Mouse (Mus musculus) left cerebral cortex, adult 11 months (tissue): ENCODE results near the gene Luc7l3.

ENCODE experiments used
- DNase-seq: peaks from one replicate; pipeline ENCODE4 v3.0.0; 2022; ENCODE audit warnings: low spot score

The Luc7l3 gene

DNA sequence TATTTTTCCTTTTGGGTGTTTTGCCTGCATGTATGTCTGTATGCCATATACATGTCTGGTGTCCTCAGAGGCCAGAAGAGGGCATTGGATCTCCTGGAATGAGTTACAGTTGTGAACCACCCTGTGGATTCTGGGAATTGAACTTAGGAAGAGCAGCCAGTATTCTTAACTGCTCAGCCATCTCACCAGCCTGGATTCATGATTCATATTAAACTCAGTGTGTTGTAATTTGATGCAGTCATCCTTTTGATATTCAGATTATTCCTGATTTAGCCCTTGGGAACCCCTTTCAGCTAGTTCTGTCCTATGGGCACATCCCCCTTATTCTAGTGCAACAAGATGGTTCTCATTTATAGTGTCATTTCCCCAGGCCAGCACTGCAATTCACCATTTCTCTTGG, 14.8 kb upstream of the Luc7l3 start:
- no peak for DNase-seq

DNA sequence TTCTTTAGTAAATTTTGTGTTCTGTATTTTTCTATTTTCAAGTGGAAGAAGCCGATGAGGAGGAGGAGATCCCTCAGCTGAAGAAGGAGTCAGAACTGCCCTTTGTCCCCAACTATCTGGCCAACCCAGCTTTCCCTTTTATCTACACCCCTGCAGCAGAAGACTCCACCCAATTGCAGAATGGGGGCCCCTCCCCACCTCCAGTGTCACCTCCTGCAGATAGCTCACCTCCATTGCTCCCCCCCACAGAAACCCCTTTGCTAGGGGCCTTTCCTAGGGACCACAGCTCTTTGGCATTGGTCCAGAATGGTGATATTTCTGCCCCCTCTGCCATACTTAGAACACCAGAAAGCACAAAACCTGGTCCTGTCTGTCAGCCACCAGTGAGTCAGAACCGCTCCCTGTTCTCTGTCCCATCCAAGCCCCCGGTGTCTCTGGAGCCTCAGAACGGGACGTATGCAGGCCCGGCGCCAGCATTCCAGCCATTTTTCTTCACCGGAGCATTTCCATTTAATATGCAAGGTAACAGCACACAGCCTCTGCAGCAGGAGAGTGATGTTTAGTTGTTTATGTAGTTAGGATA, 12.7 kb upstream of the Luc7l3 start:
- DNase-seq, result no peak

DNA sequence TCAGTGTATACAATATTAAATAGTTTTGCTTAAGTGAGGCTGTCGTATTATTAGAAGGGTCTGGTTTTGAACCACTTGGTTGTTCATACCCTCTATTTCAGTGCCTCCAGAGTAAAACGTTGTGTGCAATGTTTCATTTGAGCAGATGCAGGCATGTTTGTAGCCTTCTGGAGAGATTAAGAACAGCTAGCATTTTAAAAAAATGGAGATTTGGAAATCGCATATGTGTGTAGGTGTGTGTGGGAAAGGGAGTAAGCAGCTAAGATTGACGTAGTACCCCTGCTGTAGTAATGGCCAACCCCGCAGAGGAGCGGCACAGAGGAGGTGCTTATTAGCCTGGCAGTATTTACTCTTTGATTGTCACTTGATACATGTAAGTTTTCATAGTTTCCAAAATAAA, 10.9 kb upstream of the Luc7l3 start:
- no peak for DNase-seq

DNA sequence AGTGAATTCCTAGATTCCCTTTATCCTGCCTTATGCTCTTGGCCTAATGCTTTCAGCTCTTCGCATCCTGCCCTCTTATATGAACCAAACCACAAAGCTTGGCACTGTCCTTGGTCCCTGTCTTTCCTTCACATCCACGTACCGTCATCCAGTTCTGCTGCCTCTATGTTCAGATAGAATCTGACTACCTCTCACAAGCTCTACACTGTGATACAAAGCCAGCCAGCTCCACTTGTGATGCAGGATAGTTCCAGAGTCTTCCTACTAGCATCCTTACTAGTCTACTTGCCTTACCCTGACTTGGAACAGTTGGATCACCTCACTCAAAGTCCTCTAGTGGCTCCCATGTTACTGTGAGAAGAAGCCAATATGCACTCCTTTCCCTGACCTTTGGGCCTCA, 8.4 kb upstream of the Luc7l3 start:
- no peak for DNase-seq

DNA sequence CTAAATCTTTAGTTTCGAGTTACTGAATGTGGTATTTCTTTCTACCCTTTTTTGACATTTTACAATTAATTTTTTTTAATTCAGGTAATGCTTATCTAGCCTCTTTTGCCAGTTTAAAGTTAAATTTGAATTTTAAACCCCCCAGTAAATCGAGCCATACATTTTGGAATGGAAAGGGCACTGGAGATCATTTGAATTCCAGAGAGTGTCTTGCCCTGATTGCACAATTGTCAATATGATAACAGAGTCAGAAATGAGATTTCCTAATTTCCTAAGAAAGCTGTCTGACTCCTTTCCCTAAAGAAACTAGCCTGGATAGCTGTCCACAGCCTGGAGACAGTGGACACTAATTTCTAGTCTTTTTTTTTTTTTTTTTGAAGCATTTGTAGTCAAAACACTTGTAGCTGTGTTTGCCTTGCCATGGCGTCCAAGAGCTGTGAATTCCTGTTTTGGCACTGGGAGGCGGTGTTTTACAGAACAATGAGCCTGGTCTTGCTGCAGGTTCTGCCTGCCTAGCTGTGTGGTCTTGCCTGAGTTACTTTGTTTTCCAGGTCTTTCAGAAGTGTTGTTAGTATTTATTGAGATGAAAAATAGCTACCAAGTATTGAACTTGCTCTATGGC, 7.6 kb upstream of the Luc7l3 start:
- peak; percentile 65 for DNase-seq

DNA sequence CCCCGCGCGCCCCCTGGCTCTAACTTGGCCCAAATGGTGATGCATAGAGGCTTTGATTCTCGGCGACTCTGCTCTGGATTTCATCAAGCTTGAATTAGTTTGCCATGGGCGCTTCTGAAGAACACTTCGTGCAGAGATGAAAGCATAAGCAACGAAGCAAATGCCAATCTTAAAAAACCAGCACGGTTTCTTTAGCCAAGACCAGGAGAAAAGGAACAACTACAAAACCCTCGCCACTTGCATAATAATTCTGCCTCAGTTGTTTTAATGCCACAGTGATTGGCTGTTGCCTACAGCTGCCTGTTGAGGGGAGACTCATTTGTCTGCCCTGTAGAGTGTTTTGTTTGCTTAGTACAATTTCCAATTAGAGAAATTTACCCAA, 6.8 kb upstream of the Luc7l3 start:
- peak; percentile 40 for DNase-seq

DNA sequence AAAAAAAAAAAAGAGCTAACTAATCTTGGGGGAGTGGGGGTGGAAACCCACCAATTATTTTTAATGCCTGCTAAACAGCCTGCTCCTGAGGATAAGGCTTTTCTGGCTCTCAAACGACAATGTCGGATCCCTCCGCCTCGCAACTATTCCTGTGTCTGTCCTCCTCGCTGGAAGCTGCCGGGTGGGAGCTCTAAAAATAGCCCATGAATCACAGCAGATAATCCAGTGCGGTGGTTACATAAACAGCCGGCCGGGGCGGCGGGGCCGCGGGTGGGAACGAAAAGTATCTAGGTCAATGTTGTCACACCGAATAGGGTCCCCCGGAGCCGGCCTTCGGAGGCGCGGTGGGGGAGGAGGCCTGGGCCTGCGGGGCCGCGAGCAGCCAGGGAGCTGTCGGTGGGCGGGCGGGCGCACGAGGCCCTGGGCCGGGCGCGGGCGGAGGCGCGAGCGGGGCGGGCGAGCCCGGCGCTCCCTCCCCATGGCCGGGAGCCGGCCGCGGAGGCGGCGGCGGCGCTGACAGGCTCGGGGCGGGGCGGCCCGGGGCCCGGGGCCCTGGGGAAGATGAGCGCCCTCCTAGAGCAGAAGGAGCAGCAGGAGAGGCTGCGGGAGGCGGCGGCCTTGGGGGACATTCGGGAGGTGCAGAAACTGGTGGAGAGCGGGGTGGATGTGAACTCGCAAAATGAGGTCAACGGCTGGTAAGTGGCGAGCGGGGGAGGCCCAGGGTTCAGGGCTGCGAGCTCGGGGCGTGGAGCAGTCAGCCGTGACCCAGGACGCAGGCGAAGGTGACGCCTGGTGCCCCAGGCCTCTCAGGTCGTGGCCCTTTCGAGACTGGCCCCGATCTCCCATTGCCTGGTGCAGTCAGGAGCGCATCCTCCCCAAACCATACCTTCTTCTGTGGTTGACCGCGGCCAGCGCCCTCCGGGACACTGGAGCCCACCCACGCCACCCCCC, 6.2 kb upstream of the Luc7l3 start, which contains the start of gene Ankrd40:
Ankrd40 (plus strand) TSS at position 309 of the 951 bp plus-strand sequence.
- peak; percentile 96 for DNase-seq

DNA sequence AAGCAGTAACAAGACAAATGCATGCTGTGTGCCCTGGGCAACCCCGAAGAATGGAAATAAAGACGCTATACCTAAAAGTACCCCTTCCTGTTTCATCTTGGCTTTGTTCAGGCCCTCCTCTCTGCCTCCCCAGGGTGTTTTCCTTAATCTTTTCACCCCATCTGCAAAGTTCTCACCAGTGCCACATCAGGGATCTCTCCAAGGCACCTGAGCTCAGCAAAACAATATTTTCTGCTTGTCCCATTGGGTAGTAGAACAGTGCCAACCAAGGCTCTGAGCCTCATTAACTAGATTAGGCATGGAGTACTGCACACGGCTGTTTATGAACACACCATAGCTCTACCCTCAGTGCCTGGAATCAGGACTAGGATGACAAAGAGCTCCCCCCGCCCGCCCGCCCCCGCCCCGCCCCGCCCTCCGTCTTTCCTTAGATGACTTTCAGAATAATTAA, 5.2 kb upstream of the Luc7l3 start:
- DNase-seq, result peak; percentile 31

DNA sequence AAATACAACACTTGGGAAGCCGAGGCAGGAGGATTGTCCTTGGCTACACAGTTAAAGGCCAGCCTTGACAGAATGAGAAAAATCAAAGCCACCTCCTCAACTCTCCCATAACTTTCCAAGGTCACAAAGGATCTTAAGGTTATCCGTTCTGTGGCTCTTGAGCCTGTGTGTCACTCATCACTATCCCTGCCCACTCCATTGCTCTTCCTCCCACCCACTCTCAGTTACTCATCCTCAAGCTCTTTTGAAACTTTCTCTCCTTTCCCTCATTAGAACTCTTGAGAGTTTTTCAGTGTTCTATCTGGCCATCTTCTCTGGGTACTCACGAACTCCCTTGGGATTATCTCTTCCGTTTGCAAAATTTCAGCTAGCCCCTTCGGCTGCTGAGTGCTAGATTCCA, 2.8 kb upstream of the Luc7l3 start:
- DNase-seq, result no peak

DNA sequence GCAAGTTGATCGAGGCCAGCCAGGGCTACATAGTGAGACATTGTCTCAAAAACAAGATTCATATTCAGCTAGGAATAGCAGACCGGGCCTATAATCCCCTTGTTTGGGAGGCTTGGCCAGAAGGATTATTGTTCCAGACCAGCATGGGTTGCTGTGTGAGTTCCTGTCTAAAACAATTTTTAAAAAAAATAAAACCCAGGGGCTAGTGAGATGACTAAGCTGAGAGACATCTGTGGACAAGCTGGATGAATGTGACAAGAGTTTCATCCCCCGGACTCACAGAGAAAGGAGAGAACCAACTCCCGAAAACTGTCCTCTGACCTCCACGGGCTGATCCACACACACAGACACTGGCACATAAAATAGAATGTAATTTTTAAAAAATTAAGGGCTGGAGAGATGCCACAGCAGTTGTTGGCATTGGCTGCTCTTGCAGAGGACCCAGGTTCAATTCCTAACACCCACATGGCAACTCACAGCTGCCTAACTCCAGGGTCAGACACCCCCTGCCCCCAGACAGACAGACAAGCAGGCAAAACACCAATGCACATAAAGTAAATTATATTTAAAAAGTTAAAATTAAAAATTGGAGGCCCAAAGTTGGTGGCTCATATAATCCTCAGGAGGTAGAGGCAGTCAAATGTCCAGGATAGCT, 1.6 kb upstream of the Luc7l3 start:
- no peak for DNase-seq

DNA sequence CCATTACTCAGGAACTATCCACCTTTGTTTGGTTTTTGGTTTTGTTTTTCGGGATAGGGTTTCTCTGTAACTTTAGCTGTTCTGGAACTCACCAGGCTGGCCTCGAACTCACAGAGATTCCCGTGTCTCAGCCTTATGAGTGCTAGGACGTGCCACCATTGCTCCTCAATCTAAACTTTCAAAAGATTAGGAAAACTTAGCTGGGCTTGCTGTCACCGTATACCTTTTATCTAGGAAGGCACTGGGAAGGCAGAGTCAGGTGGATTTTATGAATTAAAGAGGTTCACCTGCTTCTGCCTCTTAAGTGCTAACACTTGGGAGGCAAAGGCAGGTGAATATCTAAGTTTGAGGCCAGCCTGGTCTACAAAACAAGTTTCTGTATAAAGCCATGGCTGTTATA, 848 bp upstream of the Luc7l3 start:
- DNase-seq, result no peak

DNA sequence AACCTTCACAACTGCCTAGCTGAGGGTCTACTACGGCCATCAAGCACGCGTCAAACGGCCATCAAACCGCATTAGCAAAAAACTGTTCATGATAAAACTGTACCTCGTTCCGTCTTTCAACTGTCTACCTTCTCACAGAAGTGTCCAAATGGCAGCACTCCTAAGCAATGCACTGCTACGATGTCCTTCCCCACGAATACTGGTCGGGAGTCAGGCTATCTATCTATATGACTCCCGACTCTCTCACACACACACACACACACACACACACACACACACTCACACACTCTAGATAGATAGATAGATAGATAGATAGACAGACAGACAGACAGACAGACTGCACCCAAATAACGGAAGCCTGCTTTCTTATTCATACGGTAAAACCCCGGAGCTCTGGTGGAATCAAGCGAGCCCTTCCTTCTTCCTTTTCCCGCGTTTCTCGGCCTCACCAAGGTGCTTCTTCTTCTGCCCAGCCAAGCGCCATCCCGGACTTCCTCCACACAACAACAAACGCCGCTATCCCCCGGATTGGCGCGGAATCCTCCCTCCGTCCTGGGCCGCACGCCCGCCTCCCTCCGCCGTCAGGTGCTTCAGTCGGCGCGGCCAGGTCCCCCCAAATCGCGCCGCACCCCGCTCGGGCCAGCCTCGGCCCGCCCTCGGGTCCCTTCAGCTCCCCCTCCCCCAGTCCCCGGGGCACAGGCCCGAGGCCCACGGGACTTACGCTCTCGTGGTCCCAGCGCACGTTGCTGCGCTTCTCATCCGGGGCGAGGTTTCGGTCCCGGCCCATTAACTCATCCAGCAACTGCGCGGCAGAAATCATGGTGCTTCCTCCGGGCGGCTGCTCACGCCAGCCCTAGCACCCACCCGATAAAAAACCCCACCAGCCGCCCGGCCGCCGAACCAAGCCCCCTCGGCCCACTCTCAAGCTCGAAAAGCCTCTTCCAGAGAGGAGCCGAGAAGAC, 538 bp downstream of the Luc7l3 start:
- no peak for DNase-seq

DNA sequence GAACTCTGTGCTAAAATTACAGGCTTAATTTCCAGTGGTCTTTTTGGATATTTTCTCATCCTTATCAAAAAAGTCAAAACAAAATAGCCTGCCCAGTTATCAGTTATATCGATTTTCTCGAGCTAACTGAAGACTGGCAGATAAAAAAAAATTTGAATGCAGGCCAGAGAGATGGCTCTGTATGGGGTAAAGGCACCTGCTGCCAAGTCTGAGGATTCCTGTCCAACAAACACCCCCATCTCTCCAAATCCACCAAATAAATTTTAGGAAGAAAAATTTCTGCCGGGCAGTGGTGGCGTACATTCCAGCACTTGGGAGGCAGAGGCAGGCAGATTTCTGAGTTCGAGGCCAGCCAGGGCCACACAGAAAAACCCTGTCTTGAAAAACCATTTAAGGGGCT, 3.7 kb downstream of the Luc7l3 start:
- no peak for DNase-seq

DNA sequence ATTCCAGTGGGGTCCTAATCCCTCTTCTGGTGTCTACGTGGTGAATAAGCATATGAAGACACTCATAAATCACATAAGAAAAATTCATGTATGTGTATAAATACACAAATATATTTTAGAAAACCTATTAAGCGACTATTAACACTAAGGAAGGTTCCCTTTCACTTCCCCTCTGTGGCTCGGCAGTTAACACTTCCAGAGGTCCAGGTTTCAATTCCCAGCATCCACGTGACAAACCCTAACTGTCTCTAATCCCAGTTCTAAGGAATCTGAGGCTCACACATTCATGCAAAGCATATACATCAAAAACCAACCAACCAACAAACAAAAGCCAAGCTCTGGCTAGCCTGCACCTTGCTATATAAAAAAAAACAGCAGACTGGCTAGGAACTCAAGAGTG, 4.3 kb downstream of the Luc7l3 start:
- no peak for DNase-seq

DNA sequence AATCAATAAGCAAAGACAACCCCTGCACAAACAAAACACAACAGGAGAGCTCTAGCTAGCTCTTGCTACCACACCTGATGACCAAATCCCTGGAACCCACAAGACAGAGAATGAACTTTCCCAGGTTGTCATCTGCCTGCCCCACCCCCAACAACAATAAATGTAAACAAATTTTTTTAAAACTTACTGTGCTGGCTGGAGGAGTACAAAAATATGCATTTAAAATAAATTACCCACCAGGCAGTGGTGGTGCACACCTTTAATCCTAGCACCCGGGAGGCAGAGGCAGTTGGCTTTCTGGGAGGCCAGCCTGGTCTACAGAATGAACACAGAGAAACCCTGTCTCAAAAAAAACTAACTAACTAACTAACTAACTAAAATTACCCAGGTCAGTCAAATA, 4.8 kb downstream of the Luc7l3 start:
- no peak for DNase-seq

DNA sequence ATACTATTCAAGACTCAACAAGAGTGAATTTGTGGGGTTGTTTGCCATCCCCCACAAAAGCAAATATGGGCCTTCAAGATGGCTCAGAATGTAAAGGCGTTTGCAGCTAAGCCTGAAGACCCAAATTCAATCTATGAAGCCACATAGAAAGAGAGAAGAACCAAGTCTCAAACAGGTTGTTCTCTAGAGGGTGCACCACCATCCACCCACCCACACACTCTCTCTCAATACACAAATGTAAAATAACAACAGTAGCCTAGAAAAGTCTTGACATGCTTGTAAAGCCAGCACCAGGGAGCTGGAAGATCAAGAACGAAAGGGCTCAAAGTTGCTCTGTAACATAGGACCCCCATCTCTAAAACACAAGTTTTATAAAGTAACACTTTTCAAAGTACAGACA, 5.3 kb downstream of the Luc7l3 start:
- DNase-seq, result no peak

DNA sequence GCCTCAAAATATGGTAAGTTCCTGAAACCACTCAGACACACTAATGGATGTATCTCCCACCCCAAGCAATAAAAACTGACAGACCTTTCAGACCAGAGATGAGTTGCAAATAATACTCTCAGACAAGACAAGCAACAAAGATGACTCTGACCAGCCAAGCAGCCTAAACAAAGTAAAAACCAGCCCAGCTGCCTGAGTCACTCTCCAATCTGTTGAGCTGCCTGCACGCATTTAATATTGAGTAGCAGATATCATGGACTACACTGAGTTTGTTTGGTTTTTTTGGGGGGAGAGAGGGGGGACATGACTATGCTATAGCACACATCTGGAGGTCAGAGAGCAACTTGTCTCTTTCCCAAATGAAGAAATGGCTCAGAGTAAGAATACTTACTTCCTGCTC, 6.5 kb downstream of the Luc7l3 start:
- no peak for DNase-seq

DNA sequence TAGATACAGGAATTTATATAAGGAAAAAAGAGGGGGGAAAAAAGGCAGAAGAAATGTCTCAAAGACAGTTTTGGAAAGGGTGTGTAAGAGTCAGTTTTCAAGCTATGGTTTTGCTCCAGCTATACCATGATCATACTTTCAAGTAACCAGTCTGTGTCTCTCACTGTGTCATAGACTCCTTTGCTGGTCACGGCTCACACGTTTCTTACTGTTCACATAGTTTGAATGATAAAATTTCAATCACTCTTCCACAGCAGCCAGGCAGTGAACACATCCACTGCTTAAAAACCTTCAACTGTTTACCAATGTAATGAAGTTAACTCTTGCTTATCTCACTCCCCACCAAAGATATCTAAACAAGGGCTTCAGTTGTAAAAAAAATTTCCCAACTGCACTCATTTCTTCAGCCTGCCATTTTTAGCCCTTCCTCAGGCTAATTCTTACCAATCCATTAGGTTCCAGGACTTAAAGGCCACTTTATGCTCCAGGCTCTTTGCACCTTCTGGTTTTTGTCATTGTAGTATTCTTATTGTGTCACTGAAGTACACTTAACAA, 7.6 kb downstream of the Luc7l3 start:
- no peak for DNase-seq

DNA sequence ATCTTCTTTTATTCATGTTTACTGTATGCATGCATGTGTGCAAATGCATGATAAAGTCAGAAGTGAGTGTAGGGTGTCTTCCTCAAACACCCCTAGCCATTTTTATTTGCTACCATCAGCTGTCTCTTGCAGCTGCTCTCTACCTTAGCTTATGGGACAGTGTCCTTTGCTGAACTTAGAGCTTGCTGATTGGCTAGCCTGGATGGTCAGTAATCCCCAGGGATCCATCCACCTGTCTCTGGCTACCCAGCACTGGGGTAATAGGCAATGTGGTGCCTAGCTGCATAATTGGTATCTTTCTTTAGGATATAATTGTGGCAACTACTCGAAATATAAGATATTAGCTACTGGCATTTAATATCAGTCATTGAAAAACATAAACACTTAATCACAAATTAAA, 9.1 kb downstream of the Luc7l3 start:
- no peak for DNase-seq

DNA sequence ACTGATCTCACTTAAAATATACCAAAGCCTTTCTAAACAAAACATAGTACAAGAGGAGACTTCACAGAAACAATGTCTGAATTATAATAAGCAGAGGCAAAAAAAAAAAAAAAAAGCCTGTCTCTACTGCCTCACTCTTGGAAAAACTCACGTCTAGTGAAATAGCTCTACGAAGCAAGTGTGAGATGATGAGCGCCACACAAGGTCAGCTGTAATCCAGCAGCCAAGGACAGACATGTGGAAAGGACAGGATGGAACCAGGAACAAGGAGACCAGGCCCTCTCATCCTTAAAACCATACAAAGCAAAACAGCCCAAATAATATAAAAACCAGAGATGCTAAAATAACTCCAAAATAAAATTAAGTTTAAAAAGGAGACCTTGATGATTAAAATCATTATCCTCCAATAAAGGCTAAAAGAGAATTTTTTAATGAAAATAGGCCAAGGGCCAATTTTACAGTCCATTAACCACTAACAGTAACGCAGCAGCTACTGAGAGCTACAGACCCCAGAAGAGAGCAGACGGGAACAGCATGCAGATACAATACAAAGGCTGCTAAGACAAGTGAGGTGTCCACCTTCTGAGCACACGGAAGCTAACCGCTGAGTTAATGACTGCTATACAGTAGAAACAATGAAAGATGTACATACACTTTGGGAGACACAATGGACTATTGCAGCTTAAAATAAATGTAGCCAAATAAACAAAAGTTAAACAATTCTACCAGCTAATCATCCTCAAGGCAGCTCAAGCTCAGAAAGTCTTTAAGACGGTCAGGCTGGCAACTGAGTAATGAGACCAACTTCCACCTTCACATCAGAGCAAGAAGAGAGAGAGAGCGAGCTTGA, 26.6 kb downstream of the Luc7l3 start:
- no peak for DNase-seq
